Mouse (Mus musculus): ENCODE data around the gene Zfyve16.
A peak's percentile ranks its signal among the peaks of the same experiment; 100 is the strongest.

Zfyve16 gene

GRCm38 (mm10) chr13:92530721-92531211 lies at the start of gene Zfyve16:
Zfyve16 (minus strand) TSS chr13:92530868.
- peak; percentile 96 for DNase-seq

- no peak for DNase-seq
These were observed 47.5 kb upstream of the Zfyve16 start for GRCm38 (mm10) chr13:92578210-92578609.

GRCm38 (mm10) chr13:92576688-92577087 lies 46.0 kb upstream of the Zfyve16 start:
- DNase-seq: no peak

GRCm38 (mm10) chr13:92576072-92576471 lies 45.4 kb upstream of the Zfyve16 start, which contains the start of gene Spz1:
Spz1 (minus strand) TSS chr13:92576172.
- no peak for DNase-seq

- DNase-seq: no peak
These were observed 28.8 kb upstream of the Zfyve16 start for GRCm38 (mm10) chr13:92559429-92559828.

GRCm38 (mm10) chr13:92557229-92557628 lies 26.6 kb upstream of the Zfyve16 start:
- no peak for DNase-seq

GRCm38 (mm10) chr13:92556458-92557126 lies 25.9 kb upstream of the Zfyve16 start:
- DNase-seq: no peak

GRCm38 (mm10) chr13:92547093-92547492 lies 16.4 kb upstream of the Zfyve16 start:
- no peak for DNase-seq

GRCm38 (mm10) chr13:92540997-92541396 lies 10.3 kb upstream of the Zfyve16 start:
- no peak for DNase-seq

GRCm38 (mm10) chr13:92539126-92539525 lies 8.5 kb upstream of the Zfyve16 start:
- DNase-seq: no peak

GRCm38 (mm10) chr13:92533801-92534200 lies 3.1 kb upstream of the Zfyve16 start:
- DNase-seq: no peak

- no peak for DNase-seq
These were observed 1.5 kb upstream of the Zfyve16 start for GRCm38 (mm10) chr13:92532216-92532615.

- DNase-seq: no peak
These were observed 569 bp upstream of the Zfyve16 start for GRCm38 (mm10) chr13:92531237-92531636.

- no peak for DNase-seq
These were observed 594 bp downstream of the Zfyve16 start for GRCm38 (mm10) chr13:92529828-92530720.

- DNase-seq: no peak
These were observed 7.4 kb downstream of the Zfyve16 start for GRCm38 (mm10) chr13:92523178-92523813.

GRCm38 (mm10) chr13:92504871-92505270 lies 25.8 kb downstream of the Zfyve16 start:
- DNase-seq: no peak

- DNase-seq: no peak
These were observed 38.7 kb downstream of the Zfyve16 start for GRCm38 (mm10) chr13:92491923-92492322.

- DNase-seq: no peak
These were observed 39.9 kb downstream of the Zfyve16 start for GRCm38 (mm10) chr13:92490817-92491216.

GRCm38 (mm10) chr13:92483852-92484463 lies 46.7 kb downstream of the Zfyve16 start, which contains the start of gene Fam151b:
Fam151b (minus strand) TSS chr13:92484015.
- peak; percentile 92 for DNase-seq

GRCm38 (mm10) chr13:92483348-92483747 lies 47.3 kb downstream of the Zfyve16 start:
- DNase-seq: peak; percentile 51

- no peak for DNase-seq
These were observed 60.5 kb downstream of the Zfyve16 start for GRCm38 (mm10) chr13:92470151-92470550.

- no peak for DNase-seq
These were observed 61.3 kb downstream of the Zfyve16 start for GRCm38 (mm10) chr13:92469381-92469780.

GRCm38 (mm10) chr13:92467891-92468290 lies 62.8 kb downstream of the Zfyve16 start:
- no peak for DNase-seq
